Mouse (Mus musculus) myocyte (in vitro differentiated cells): ENCODE measurements around the gene Mpc1.

Experiments used
- CEBPB ChIP-seq: IDR thresholded peaks from 2 replicates; pipeline ENCODE4 v1.6.1; 2011; ENCODE audit warnings: mild to moderate bottlenecking, moderate library complexity; ENCODE audit not compliant: poor library complexity, insufficient read depth, severe bottlenecking
- E2F4 ChIP-seq: IDR thresholded peaks from one replicate; pipeline ENCODE4 v1.6.1; 2011; ENCODE audit warnings: mild to moderate bottlenecking, control low read depth, moderate library complexity; ENCODE audit not compliant: insufficient read depth
- MAX ChIP-seq: IDR thresholded peaks from one replicate; pipeline ENCODE4 v1.6.1; 2011; ENCODE audit warnings: low read depth, mild to moderate bottlenecking, control low read depth
- MYOD1 ChIP-seq, 3 experiments: IDR thresholded peaks; one replicate each; pipeline ENCODE4 v1.6.1; 2011; ENCODE audit warnings: control low read depth in 2 of 3, low read depth in 2 of 3, mild to moderate bottlenecking in 2 of 3, moderate library complexity in 1 of 3; ENCODE audit not compliant: insufficient read length in 2 of 3, control insufficient read depth in 1 of 3
- MYOG ChIP-seq, 3 experiments: IDR thresholded peaks; one replicate each; pipeline ENCODE4 v1.6.1; 2011; ENCODE audit warnings: control low read depth in 2 of 3, low read depth in 2 of 3, mild to moderate bottlenecking in 2 of 3; ENCODE audit not compliant: insufficient read length in 2 of 3, control insufficient read depth in 1 of 3, insufficient read depth in 1 of 3
- POLR2A ChIP-seq: IDR thresholded peaks from one replicate; pipeline ENCODE4 v1.6.1; 2011; ENCODE audit warnings: low read depth, mild to moderate bottlenecking, control low read depth, moderate library complexity; ENCODE audit not compliant: insufficient read length
- POLR2AphosphoS2 ChIP-seq: IDR thresholded peaks from one replicate; pipeline ENCODE4 v1.6.1; 2011; ENCODE audit warnings: low read depth, control low read depth; ENCODE audit not compliant: insufficient read length
- USF1 ChIP-seq: IDR thresholded peaks from one replicate; pipeline ENCODE4 v1.6.1; 2011; ENCODE audit warnings: low read depth, mild to moderate bottlenecking, control low read depth, moderate library complexity

GRCm38 (mm10) chr17:8330602-8331001 lies 47.9 kb downstream of the Mpc1 start:
- TF ChIP-seq POLR2A (no peak), MAX (no peak), MYOD1 (IDR thresholded peaks at IDR 0.05; ENCODE audit: control insufficient read depth in 1 of 3, insufficient read length in 2 of 3, low read depth in 2 of 3) (no peak), USF1 (no peak), CEBPB (no peak), E2F4 (no peak), POLR2AphosphoS2 (no peak), MYOG (IDR thresholded peaks at IDR 0.05; ENCODE audit: control insufficient read depth in 1 of 3, insufficient read depth in 1 of 3, insufficient read length in 2 of 3, low read depth in 2 of 3) (no peak)
